Mouse (Mus musculus): ENCODE measurements around the gene Dcbld1. TPM values are rescaled to one million over a fixed set of nuclear protein-coding genes. Genes with fewer than 3 reads are reported as not detected.
"Not testable (repeated sequence)": the region's sequence is repeated elsewhere in the genome, so short reads cannot be mapped to it uniquely, and the experiment has no call there.

Gene Dcbld1
- polyA plus RNA-seq, 1 experiment from 2014 or later = 42.0 TPM

DNA sequence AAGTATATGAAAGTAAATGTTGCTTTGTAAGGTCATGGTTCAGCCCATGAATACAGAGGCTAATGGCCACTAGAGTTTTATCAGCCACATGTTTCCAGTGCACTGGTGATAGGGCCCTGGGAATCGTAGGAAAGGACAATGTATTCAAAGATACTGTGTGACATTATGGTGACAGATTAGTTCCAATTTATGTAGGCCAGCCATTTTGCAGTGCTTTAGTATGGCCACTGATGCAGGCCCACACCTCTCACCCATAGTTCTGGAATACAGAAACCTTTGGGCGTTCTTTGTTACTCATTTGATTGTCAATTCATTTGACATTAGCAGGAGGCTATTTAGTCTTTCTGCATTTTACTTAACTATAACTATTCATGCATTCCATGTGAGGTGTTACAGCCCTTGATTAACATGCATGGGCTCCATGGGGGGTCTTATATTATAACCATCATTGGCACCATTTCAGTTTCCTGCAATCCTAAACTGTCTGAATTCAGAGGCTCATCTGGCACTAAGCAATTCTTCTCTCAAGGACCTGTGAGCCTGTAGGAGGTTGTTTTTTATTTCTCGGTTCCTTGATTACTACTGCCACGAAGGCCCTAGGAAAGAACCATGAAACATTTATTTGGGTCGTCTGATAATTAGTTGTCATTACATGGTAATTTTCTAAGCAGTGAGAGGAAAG is 54.6 kb downstream of the Dcbld1 start:
- Histone ChIP-seq H3K9me3 (no peaks in the 10 kb centered on the region), H3K27me3 (replicated peaks) (no peaks in the 10 kb centered on the region), H3K4me1 (no peaks in the 10 kb centered on the region), H3K36me3 (peaks cover 4% of the 10 kb centered on the region; the same call in 1 of the 2 replicates), H3K4me2 (replicated peaks) (no peak overlapping the region), H3K9ac (no peak overlapping the region), H3K4me3 (no peak overlapping the region), H3K27ac (no peak overlapping the region)
- ATAC-seq (ENCODE audit: low FRiP score, low read depth) = peak; percentile 56
- WGBS = 35% methylated on average over 5 of the region's 5 CpGs

DNA sequence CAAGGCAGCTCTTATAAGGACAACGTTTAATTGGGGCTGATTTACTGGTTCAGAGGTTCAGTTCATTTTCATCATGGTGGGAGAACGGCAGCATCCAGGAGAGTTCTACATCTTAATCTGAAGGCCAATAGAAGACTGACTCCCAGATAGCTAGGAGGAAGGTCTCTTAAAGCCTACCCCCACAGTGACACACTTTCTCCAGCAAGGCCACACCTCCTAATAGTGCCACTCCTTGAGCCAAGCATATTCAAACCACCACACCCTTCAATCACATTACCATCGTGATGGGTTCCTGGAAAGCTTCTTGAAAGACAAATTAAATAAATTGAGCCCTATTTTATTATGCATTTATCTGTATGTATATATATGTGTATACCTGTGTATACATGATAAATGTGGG is 55.8 kb downstream of the Dcbld1 start:
- ATAC-seq (ENCODE audit: low FRiP score, low read depth) = no peak
- no peak overlapping the region for H3K27ac ChIP-seq
- H3K36me3 ChIP-seq = peaks cover 4% of the 10 kb centered on the region; the same call in 1 of the 2 replicates
- H3K9me3 ChIP-seq = no peaks in the 10 kb centered on the region
- H3K4me2 ChIP-seq (replicated peaks) = no peak overlapping the region
- WGBS = 87% methylated on average over 3 of the region's 3 CpGs
- no peaks in the 10 kb centered on the region for H3K27me3 ChIP-seq (replicated peaks)
- H3K4me1 ChIP-seq = no peaks in the 10 kb centered on the region
- no peak overlapping the region for H3K9ac ChIP-seq
- H3K4me3 ChIP-seq = no peak overlapping the region

GRCm38 (mm10) chr10:52292391-52292790 is 59.0 kb downstream of the Dcbld1 start:
- ATAC-seq (ENCODE audit: low FRiP score, low read depth) = not testable (repeated sequence)

GRCm38 (mm10) chr10:52293921-52294577 is 60.6 kb downstream of the Dcbld1 start:
- H3K36me3 ChIP-seq = no peaks in the 10 kb centered on the region
- H3K9me3 ChIP-seq = no peaks in the 10 kb centered on the region
- 92% methylated on average over 4 of the region's 4 CpGs for WGBS
- ATAC-seq (ENCODE audit: low FRiP score, low read depth) = no peak
- H3K9ac ChIP-seq = no peak overlapping the region
- no peak overlapping the region for H3K4me2 ChIP-seq (replicated peaks)
- H3K27ac ChIP-seq = no peak overlapping the region
- H3K4me3 ChIP-seq = no peak overlapping the region
- H3K4me1 ChIP-seq = 0 out of 2 replicates have a peak, but pooled peaks cover 3% of the 10 kb centered on the region
- H3K27me3 ChIP-seq (replicated peaks) = no peaks in the 10 kb centered on the region

More at GRCm38 (mm10) chr10:52292391-52292790, 59.0 kb downstream of the Dcbld1 start:
- WGBS = 68% methylated on average over 1 of the region's 1 CpGs
- not testable (repeated sequence) for H3K4me1 ChIP-seq; H3K36me3 ChIP-seq; H3K4me2 ChIP-seq (replicated peaks); H3K4me3 ChIP-seq; H3K27ac ChIP-seq; H3K9ac ChIP-seq; H3K27me3 ChIP-seq (replicated peaks); H3K9me3 ChIP-seq

- no peak for ATAC-seq (ENCODE audit: low FRiP score, low read depth)
Observed at GRCm38 (mm10) chr10:52295934-52296333, 62.5 kb downstream of the Dcbld1 start.

GRCm38 (mm10) chr10:52298568-52298967 is 65.1 kb downstream of the Dcbld1 start:
- H3K27ac ChIP-seq; H3K4me3 ChIP-seq; H3K4me1 ChIP-seq; H3K9ac ChIP-seq; H3K9me3 ChIP-seq; H3K27me3 ChIP-seq (replicated peaks); H3K4me2 ChIP-seq (replicated peaks); ATAC-seq (ENCODE audit: low FRiP score, low read depth); H3K36me3 ChIP-seq: not testable (repeated sequence)

More at GRCm38 (mm10) chr10:52295934-52296333, 62.5 kb downstream of the Dcbld1 start:
- H3K27me3 ChIP-seq (replicated peaks) = no peaks in the 10 kb centered on the region
- H3K4me3 ChIP-seq = no peak overlapping the region
- 90% methylated on average over 2 of the region's 2 CpGs for WGBS
- no peak overlapping the region for H3K9ac ChIP-seq
- H3K4me2 ChIP-seq (replicated peaks) = no peak overlapping the region
- H3K4me1 ChIP-seq = 0 out of 2 replicates have a peak, but pooled peaks cover 3% of the 10 kb centered on the region
- no peaks in the 10 kb centered on the region for H3K9me3 ChIP-seq
- no peaks in the 10 kb centered on the region for H3K36me3 ChIP-seq
- no peak overlapping the region for H3K27ac ChIP-seq

DNA sequence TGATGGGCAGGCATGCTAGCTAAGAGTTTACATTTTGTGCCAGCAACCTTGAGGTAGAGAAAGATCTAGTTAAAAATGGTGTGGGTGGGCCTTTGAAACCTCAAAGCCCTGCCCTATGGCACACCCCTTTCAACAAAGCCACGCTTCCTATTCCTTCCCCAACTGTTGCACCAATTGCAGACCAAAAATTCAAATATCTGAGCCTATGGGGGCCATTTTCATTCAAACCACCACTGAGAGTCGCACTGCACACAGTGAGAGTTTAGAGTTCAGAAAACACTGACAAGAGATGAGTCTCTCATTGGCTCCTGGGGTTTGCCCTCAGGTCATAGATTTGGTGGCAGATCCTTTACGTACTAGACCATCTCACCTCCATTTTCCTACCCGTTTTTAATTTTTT is 68.3 kb downstream of the Dcbld1 start:
- WGBS = 93% methylated on average over 4 of the region's 4 CpGs
- H3K27me3 ChIP-seq (replicated peaks) = no peaks in the 10 kb centered on the region
- ATAC-seq (ENCODE audit: low FRiP score, low read depth) = no peak
- peaks cover 7% of the 10 kb centered on the region for H3K36me3 ChIP-seq
- 0 out of 2 replicates have a peak, but pooled peaks cover 3% of the 10 kb centered on the region for H3K4me1 ChIP-seq
- no peak overlapping the region for H3K4me2 ChIP-seq (replicated peaks)
- H3K27ac ChIP-seq = no peak overlapping the region
- no peaks in the 10 kb centered on the region for H3K9me3 ChIP-seq
- no peak overlapping the region for H3K4me3 ChIP-seq
- no peak overlapping the region for H3K9ac ChIP-seq

DNA sequence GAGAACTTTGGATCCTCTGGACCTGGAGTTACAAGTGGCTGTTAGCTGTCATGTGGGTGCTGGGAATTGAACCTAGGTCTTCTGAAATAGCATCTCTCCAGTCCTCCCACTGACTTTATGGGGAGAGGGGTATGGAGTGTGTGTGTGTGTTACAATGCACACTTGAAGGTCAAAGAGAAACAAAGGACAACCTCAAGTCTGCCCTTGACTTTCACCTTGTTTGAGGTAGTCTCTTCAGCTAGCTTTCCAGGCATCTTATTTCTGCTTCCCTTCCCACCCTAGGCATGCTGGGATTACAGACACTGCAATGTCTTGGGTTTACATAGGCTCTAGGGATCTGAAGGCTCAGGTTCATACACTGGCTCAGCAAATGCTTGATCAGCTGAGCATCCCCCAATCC is 68.9 kb downstream of the Dcbld1 start:
- H3K36me3 ChIP-seq = peaks cover 7% of the 10 kb centered on the region
- H3K9ac ChIP-seq = no peak overlapping the region
- H3K27me3 ChIP-seq (replicated peaks) = no peaks in the 10 kb centered on the region
- H3K27ac ChIP-seq = no peak overlapping the region
- ATAC-seq (ENCODE audit: low FRiP score, low read depth) = no peak
- H3K4me1 ChIP-seq = 0 out of 2 replicates have a peak, but pooled peaks cover 3% of the 10 kb centered on the region
- H3K9me3 ChIP-seq = no peaks in the 10 kb centered on the region
- H3K4me3 ChIP-seq = no peak overlapping the region
- H3K4me2 ChIP-seq (replicated peaks) = no peak overlapping the region

DNA sequence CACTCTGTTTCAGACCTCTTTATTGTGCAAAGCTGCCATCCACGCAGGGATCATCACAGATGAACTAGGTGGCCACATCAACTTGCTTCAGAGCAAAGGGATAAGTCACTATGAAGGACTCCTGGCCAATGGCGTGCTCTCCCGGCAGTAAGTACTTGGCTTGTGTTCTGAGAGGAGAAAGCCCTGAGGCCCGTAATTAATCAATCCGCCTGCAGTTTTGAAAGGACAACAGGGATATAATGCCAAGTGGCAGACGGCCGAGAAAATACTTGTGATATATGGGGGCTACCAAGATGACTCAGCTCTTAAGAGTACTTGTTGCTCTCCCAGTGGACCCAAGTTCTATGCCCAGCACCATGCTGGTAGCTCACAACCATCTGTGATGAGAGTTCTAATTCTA is 71.2 kb downstream of the Dcbld1 start:
- no peak overlapping the region for H3K9ac ChIP-seq
- no peak overlapping the region for H3K4me2 ChIP-seq (replicated peaks)
- no peak overlapping the region for H3K4me3 ChIP-seq
- no peaks in the 10 kb centered on the region for H3K9me3 ChIP-seq
- no peaks in the 10 kb centered on the region for H3K27me3 ChIP-seq (replicated peaks)
- H3K27ac ChIP-seq = no peak overlapping the region
- 0 out of 2 replicates have a peak, but pooled peaks have one; percentile 27 for ATAC-seq (ENCODE audit: low FRiP score, low read depth)
- WGBS = 66% methylated on average over 7 of the region's 7 CpGs
- H3K36me3 ChIP-seq = peaks cover 7% of the 10 kb centered on the region
- H3K4me1 ChIP-seq = no peaks in the 10 kb centered on the region

DNA sequence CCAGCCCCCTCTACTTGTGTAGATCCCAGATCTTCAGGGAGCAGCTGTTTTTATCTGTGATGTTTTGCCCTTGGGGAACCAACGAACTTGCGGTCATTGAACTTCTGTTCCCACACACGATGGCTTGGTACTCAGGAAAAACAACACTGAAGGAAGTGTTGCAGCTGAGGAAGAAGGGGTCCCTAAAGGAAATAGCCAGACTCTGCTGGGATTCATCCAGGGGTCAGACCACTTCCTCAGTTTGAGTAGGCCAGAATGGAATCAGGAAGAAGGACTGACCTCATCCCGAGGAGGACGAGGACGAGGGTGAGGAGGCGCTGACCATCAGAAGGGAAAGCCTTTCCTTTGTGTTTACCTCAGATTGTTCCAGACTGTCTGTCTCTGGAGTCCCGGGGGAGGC is 75.8 kb downstream of the Dcbld1 start:
- Histone ChIP-seq H3K27me3 (replicated peaks) (no peaks in the 10 kb centered on the region), H3K4me1 (no peaks in the 10 kb centered on the region), H3K36me3 (peaks cover 14% of the 10 kb centered on the region), H3K4me3 (no peak overlapping the region), H3K9ac (no peak overlapping the region), H3K4me2 (replicated peaks) (no peak overlapping the region), H3K9me3 (no peaks in the 10 kb centered on the region), H3K27ac (no peak overlapping the region)
- WGBS = 78% methylated on average over 8 of the region's 8 CpGs
- no peak for ATAC-seq (ENCODE audit: low FRiP score, low read depth)

DNA sequence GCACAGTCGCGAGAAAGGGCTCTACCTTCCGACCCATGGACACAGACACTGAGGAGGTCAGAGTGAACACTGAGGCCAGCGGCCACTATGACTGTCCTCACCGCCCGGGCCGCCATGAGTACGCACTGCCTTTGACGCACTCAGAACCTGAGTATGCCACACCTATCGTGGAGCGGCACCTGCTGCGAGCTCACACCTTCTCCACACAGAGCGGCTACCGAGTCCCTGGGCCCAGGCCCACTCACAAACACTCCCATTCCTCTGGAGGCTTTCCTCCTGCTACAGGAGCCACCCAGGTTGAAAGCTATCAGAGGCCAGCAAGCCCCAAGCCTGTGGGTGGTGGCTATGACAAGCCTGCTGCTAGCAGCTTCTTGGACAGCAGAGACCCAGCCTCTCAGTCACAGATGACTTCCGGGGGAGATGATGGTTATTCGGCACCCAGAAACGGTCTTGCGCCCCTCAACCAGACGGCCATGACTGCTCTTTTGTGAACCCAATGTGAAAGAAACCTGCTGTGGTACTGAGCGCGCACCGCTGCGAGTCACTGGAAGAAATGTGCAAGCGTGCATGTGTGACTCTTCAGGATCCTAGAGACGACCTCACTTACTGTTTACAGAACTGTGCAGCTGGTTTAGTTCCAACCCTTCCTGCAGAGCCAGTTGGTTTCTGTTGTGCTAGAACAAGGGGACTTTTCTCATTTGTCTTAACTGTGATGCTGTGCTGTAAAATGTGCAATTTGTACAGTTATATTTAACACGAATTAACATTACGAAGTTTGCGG is 86.3 kb downstream of the Dcbld1 start:
- Histone ChIP-seq H3K4me3 (no peak overlapping the region), H3K36me3 (peaks cover 34% of the 10 kb centered on the region), H3K4me1 (no peaks in the 10 kb centered on the region), H3K4me2 (replicated peaks) (no peak overlapping the region), H3K9me3 (no peaks in the 10 kb centered on the region), H3K27me3 (replicated peaks) (no peaks in the 10 kb centered on the region), H3K9ac (no peak overlapping the region), H3K27ac (no peak overlapping the region)
- 93% methylated on average over 28 of the region's 28 CpGs for WGBS
- no peak for ATAC-seq (ENCODE audit: low FRiP score, low read depth)

DNA sequence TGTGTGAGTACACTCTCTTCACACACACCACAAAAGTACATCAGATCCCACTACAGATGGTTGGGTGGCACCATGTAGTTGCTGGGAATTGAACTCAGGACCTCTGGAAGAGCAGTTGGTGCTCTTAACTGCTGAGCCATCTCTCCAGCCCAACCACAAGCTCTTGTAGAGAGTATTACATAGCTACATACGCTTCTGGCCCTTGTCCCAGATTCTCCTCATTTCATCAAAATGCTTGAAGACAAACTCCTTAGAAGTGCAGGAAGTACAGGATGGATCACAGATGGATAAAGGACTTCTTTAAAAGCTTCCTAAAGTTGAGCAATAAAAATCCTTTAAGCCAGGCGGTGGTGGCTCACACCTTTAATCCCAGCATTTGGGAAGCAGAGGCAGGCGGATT is 88.5 kb downstream of the Dcbld1 start:
- Histone ChIP-seq H3K4me1 (no peaks in the 10 kb centered on the region), H3K4me3 (no peak overlapping the region), H3K9ac (no peak overlapping the region), H3K4me2 (replicated peaks) (no peak overlapping the region), H3K9me3 (no peaks in the 10 kb centered on the region), H3K36me3 (peaks cover 28% of the 10 kb centered on the region), H3K27ac (no peak overlapping the region), H3K27me3 (replicated peaks) (no peaks in the 10 kb centered on the region)
- WGBS = 94% methylated on average over 3 of the region's 3 CpGs
- ATAC-seq (ENCODE audit: low FRiP score, low read depth) = no peak
